Mouse (Mus musculus): ENCODE results near the gene Qser1.

DNA sequence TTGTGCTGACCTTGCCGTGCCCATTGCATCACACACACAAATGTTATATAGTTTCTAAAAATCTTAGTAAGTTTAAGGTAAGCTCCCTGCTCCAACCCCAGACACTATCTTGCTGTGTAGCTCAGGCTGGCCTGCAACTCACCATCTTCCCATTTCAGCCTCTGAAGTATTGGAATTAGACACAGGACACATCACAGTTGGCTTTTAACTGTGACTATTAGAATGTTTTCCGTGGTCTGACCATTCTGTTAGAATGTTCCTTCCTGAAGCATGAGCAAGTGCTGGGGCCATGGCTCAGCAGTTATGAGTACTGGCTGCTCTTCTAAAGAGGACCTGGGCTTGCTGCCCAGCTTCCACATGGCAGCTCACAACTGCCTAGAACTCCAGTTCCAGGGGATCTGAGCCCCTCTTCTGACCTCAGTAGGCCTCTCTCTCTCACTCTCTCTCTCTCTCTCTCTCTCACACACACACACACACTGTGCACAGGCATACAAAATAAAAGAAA is 99.3 kb downstream of the Qser1 start:
- no peak for TF ChIP-seq EP300 (IDR thresholded peaks at IDR 0.05)
- no peak for TF ChIP-seq CTCF (IDR thresholded peaks at IDR 0.05)
